Mouse (Mus musculus): Measurements from ENCODE around the gene Tmco4. TPM values are rescaled to one million over a fixed set of nuclear protein-coding genes. Genes with fewer than 3 reads are reported as not detected.

The Tmco4 gene
- polyA plus RNA-seq, 1 experiment: 0.08 TPM

GRCm38 (mm10) chr4:139086037-139086436 lies 113.3 kb downstream of the Tmco4 start:
- H3K36me3 ChIP-seq (ENCODE audit: control insufficient read depth): no peaks in the 10 kb centered on the region
- H3K9me3 ChIP-seq (ENCODE audit: control insufficient read depth, low read length): no peaks in the 10 kb centered on the region
- no peaks in the 10 kb centered on the region for H3K4me1 ChIP-seq (ENCODE audit: control insufficient read depth)
- H3K4me3 ChIP-seq (replicated peaks): no peak overlapping the region
- TF ChIP-seq GATA1 (IDR thresholded peaks at IDR 0.05; ENCODE audit: low read length) (no peak), TAL1 (IDR thresholded peaks at IDR 0.05; ENCODE audit: low read length) (no peak)
- peaks cover 46% of the 10 kb centered on the region for H3K27me3 ChIP-seq (ENCODE audit: control insufficient read depth)

GRCm38 (mm10) chr4:139086984-139087383 lies 114.3 kb downstream of the Tmco4 start:
- H3K9me3 ChIP-seq (ENCODE audit: control insufficient read depth, low read length): no peaks in the 10 kb centered on the region
- TF ChIP-seq GATA1 (IDR thresholded peaks at IDR 0.05; ENCODE audit: low read length): no peak
- no peak for TF ChIP-seq TAL1 (IDR thresholded peaks at IDR 0.05; ENCODE audit: low read length)
- H3K36me3 ChIP-seq (ENCODE audit: control insufficient read depth): no peaks in the 10 kb centered on the region
- no peak overlapping the region for H3K4me3 ChIP-seq (replicated peaks)
- H3K4me1 ChIP-seq (ENCODE audit: control insufficient read depth): no peaks in the 10 kb centered on the region
- peaks cover 56% of the 10 kb centered on the region for H3K27me3 ChIP-seq (ENCODE audit: control insufficient read depth)

- Histone ChIP-seq H3K9me3 (ENCODE audit: control insufficient read depth, low read length) (no peaks in the 10 kb centered on the region), H3K4me1 (ENCODE audit: control insufficient read depth) (no peaks in the 10 kb centered on the region), H3K4me3 (replicated peaks) (no peak overlapping the region), H3K27me3 (ENCODE audit: control insufficient read depth) (peaks cover 77% of the 10 kb centered on the region), H3K36me3 (ENCODE audit: control insufficient read depth) (no peaks in the 10 kb centered on the region)
- TF ChIP-seq GATA1 (IDR thresholded peaks at IDR 0.05; ENCODE audit: low read length): no peak
- TF ChIP-seq TAL1 (IDR thresholded peaks at IDR 0.05; ENCODE audit: low read length): no peak
Observed at GRCm38 (mm10) chr4:139088982-139089671, 116.4 kb downstream of the Tmco4 start.

- H3K27me3 ChIP-seq (ENCODE audit: control insufficient read depth): peaks cover 81% of the 10 kb centered on the region
Observed at GRCm38 (mm10) chr4:139090303-139090940, 117.7 kb downstream of the Tmco4 start.

GRCm38 (mm10) chr4:139091066-139091465 lies 118.4 kb downstream of the Tmco4 start:
- peaks cover 84% of the 10 kb centered on the region for H3K27me3 ChIP-seq (ENCODE audit: control insufficient read depth)
- no peaks in the 10 kb centered on the region for H3K36me3 ChIP-seq (ENCODE audit: control insufficient read depth)
- peaks cover 8% of the 10 kb centered on the region for H3K9me3 ChIP-seq (ENCODE audit: control insufficient read depth, low read length)
- H3K4me3 ChIP-seq (replicated peaks): no peak overlapping the region
- TF ChIP-seq TAL1 (IDR thresholded peaks at IDR 0.05; ENCODE audit: low read length) (no peak), GATA1 (IDR thresholded peaks at IDR 0.05; ENCODE audit: low read length) (no peak)
- no peaks in the 10 kb centered on the region for H3K4me1 ChIP-seq (ENCODE audit: control insufficient read depth)

More at GRCm38 (mm10) chr4:139090303-139090940, 117.7 kb downstream of the Tmco4 start:
- no peak for TF ChIP-seq TAL1 (IDR thresholded peaks at IDR 0.05; ENCODE audit: low read length)
- TF ChIP-seq GATA1 (IDR thresholded peaks at IDR 0.05; ENCODE audit: low read length): no peak
- Histone ChIP-seq H3K4me3 (replicated peaks) (no peak overlapping the region), H3K9me3 (ENCODE audit: control insufficient read depth, low read length) (peaks cover 7% of the 10 kb centered on the region), H3K36me3 (ENCODE audit: control insufficient read depth) (no peaks in the 10 kb centered on the region), H3K4me1 (ENCODE audit: control insufficient read depth) (no peaks in the 10 kb centered on the region)

- Histone ChIP-seq H3K36me3 (ENCODE audit: control insufficient read depth) (no peaks in the 10 kb centered on the region), H3K4me3 (replicated peaks) (no peak overlapping the region), H3K9me3 (ENCODE audit: control insufficient read depth, low read length) (peaks cover 8% of the 10 kb centered on the region), H3K4me1 (ENCODE audit: control insufficient read depth) (no peaks in the 10 kb centered on the region), H3K27me3 (ENCODE audit: control insufficient read depth) (peaks cover 84% of the 10 kb centered on the region)
- TF ChIP-seq TAL1 (IDR thresholded peaks at IDR 0.05; ENCODE audit: low read length) (no peak), GATA1 (IDR thresholded peaks at IDR 0.05; ENCODE audit: low read length) (no peak)
Observed at GRCm38 (mm10) chr4:139091478-139092355, 119.0 kb downstream of the Tmco4 start.

- TF ChIP-seq TAL1 (IDR thresholded peaks at IDR 0.05; ENCODE audit: low read length) (no peak), GATA1 (IDR thresholded peaks at IDR 0.05; ENCODE audit: low read length) (no peak)
- Histone ChIP-seq H3K27me3 (ENCODE audit: control insufficient read depth) (peaks cover 79% of the 10 kb centered on the region), H3K4me3 (replicated peaks) (peak within 1 kb of the TSS; percentile 4), H3K36me3 (ENCODE audit: control insufficient read depth) (no peaks in the 10 kb centered on the region), H3K4me1 (ENCODE audit: control insufficient read depth) (no peaks in the 10 kb centered on the region), H3K9me3 (ENCODE audit: control insufficient read depth, low read length) (peaks cover 8% of the 10 kb centered on the region)
Observed at GRCm38 (mm10) chr4:139092356-139093195, 119.9 kb downstream of the Tmco4 start, which contains the start of gene Nbl1. Nbl1 (minus strand) TSS chr4:139092993.

GRCm38 (mm10) chr4:139093196-139093530 lies 120.5 kb downstream of the Tmco4 start:
- no peak for TF ChIP-seq TAL1 (IDR thresholded peaks at IDR 0.05; ENCODE audit: low read length)
- TF ChIP-seq GATA1 (IDR thresholded peaks at IDR 0.05; ENCODE audit: low read length): no peak
- Histone ChIP-seq H3K36me3 (ENCODE audit: control insufficient read depth) (no peaks in the 10 kb centered on the region), H3K4me1 (ENCODE audit: control insufficient read depth) (no peaks in the 10 kb centered on the region), H3K4me3 (replicated peaks) (no peak overlapping the region), H3K27me3 (ENCODE audit: control insufficient read depth) (peaks cover 73% of the 10 kb centered on the region), H3K9me3 (ENCODE audit: control insufficient read depth, low read length) (peaks cover 8% of the 10 kb centered on the region)

All from erythroblast, embryonic 14.5 days (primary cell).